Mouse (Mus musculus) neutrophil, adult 65 days (primary cell): ENCODE measurements around the gene Ypel3. TPM values are rescaled to one million over a fixed set of nuclear protein-coding genes. Genes with fewer than 3 reads are reported as not detected.

ENCODE experiments used
- total RNA-seq: library from RNA; stranded (reverse); gene quantifications from 2 replicates; pipeline ENCODE4 v1.2.4, GENCODE M21; 2023

Ypel3 gene
- total RNA-seq: 278 and 300 TPM in 2 replicates

DNA sequence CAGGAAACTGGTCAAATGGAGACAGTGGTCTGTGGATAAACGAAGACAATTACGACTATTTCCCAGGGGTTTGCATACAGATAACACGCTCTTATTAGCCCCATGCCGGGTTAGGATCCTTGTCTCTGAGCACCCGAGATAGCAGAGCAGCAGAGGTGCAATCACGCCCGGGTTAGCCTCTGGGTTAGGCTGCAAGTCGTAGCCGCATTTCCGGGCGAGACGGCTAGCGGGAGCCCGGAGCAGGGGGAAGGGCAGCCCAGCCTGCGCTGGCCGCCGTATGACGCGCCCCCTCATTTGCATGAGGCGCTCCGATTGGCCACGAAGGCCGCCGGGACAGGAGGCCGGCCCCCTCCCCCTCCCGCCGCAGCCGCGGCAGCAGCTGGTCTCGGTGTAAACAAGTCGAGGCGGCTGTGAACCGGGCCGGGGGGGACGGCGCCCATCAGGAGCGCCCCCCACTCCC, at the start of gene Ypel3:
TSS of gene Ypel3 (plus strand) at position 358 of the 460 bp plus-strand sequence.

DNA sequence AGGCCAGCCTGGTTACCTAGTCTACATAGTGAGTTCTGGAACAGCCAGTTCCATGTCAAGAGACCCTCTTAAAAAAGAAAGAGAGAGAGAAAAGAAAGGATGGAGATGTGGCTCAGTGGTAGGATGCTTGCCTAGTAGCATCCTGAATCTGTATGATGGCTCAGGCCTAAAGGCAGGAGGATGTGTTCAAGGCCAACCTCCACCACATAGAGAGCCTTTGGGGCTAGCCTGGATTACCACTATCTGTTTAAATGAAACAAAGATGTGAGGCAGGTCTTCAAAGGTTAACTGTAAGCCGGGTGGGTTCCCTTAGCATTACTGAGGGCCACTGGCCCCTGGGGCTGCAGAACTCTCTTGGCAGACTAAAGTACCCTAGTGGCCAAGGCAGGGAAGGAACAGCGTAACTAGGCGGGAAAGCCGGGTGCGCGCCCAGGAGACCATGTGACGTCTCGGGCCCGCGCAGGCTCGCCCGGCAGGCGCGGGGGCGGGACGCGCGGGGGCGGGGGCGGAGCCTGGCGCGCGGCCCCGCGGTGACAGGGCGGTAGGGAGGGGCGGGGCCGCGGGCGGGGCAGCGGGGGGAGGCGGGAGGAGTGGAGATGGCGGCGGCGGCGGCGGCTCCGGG, 17.6 kb upstream of the Ypel3 start, which contains the start of gene Mapk3:
TSS of gene Mapk3 (plus strand) at position 552 of the 622 bp plus-strand sequence.

DNA sequence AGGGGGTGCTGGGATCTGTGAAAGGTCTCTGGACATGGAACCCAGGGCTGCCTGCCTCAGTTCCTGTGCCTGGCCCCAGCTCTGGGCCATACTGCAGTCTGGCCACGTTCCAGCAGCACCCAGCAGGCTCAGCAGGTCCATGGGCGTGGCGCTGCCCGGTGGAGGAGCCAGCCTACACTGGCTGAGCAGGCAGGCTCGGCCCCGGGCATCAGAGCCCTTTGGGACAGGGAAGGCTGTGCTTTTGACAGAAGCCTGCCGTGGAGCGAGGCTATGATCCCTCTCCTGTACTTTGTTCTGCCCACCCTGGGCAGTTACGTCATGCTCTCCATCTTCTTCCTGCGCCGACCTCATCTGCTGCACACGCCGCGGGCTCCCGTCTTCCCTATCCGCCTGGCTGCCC, 10.6 kb upstream of the Ypel3 start, which contains the start of gene Gdpd3:
TSS of gene Gdpd3 (plus strand) at position 134 of the 400 bp plus-strand sequence.

DNA sequence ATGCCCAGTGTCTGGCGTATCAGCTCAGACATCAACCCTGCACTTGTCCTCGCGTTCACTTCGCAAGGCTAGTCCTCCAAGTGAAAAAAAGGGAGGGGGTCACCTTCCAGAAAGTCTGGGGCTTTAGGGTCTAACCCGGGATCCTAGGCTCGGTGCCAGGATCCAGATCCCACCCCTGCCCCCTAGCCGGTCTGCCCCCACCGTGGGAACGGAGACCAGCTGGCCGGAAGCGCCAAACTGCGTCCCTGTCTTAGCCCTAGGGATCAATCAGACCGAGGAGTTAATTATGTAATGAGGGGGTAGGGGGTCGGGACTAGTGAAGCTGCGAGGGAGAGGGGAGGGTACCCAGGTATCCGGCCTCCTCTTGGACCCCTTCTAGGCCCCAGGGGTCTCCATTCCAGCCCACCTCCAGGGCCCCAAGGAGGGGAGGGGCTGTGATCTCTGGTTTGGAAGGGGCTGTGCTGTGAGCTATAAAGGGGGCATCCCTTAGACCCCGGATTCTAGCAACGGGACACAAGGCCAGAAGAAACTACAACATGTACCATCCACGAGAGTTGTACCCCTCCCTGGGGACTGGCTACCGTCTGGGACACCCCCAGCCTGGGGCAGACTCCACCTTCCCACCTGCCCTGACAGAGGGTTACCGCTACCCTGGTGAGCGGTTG, 4.3 kb downstream of the Ypel3 start, which contains the start of gene Tbx6:
TSS of gene Tbx6 (plus strand) at position 513 of the 665 bp plus-strand sequence.

DNA sequence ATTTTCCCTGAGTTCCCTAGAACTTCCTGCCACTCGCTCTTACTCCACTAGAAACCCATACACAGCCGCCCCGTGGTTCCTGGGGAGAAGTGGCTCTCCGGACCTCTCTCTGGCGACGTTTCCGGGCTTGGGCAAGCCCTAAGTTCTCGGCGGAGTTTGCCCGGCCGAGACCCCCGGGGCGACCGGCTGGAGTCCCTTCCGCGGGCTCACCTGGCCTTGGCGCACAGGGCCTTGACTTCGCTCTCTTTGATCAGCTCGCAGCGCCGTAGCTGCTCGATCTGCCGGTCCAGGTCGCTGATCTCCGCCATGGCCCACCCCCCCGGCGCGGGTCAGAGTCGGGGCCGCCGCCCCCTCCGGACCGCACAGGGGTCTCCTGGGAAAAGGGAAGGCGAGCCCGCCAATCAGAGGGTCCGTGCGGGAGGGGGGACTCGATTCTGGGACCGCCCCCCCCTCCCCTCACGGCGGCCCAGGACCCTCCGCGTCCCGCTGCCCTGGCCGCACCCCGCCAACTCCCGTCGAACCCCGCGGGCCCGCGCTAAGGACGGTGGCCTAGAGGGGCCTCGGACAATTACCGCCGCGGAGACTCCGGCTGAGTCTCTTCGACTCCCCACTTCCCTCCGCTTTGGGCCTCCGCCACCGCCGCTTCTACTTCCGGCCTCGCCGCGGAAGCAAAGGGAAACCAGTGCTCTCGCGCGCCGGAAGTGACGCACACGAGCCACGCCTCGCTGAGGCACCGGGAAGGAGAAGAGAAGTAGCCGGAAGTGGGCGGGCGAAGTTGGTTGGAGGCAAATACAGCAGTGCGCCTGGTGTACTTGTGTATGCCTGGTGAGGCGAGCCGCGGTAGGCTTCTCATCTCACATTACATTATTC, 15.3 kb downstream of the Ypel3 start, which contains the start of gene Ppp4c:
TSS of gene Ppp4c (minus strand) at position 646 of the 870 bp plus-strand sequence.

DNA sequence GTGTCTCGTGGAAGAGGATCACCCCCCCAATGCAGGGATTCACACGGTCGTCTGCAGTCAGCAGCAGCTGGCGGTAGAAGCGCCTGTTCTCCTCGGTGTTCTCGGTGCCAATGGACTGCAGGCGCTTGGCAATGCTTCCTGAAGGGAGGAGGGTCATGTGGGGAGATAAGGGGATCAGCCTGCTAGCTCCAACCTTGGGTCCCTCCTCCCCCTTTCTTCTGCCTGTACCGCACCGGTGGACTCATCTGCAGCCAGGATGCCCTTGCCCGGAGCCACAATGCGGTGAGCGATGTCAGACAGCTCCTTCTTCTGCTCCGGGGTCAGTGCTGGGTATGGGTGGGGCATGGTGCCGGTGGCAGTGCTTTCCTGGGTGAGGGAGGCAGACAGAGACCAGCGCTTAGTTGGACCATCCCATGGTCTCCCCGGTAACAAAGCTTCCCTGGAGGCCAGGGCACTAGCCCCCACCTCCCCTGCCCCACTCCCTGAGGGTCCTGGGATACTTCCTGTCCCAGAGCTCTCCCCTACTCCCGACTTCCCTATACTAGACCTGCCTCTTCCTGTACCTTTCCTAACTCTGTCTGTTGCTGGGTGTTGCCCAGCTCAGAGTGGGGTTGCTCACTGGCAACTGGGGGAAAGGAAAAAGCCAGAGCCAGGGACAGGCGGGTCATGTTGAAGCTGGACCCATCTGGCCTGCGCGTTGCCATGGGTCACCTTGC, 20.8 kb downstream of the Ypel3 start, which contains the start of gene Fam57b:
TSS of gene Fam57b (plus strand) at position 258 of the 716 bp plus-strand sequence.

Other genes with a start within 250 kb of the Ypel3 start
- gene Eif3c, start 210.5 kb upstream of the Ypel3 start, total RNA-seq: 70.7 and 76.0 TPM in 2 replicates
- 179 and 277 TPM in 2 replicates for gene Apobr, start 192.0 kb upstream of the Ypel3 start, total RNA-seq
- 387 and 438 TPM in 2 replicates for gene Cln3, start 191.1 kb upstream of the Ypel3 start, total RNA-seq
- 1.7 and 4.0 TPM in 2 replicates for gene Il27, start 182.0 kb upstream of the Ypel3 start, total RNA-seq
- 7.5 and 8.5 TPM in 2 replicates for gene Nupr1, start 146.1 kb upstream of the Ypel3 start, total RNA-seq
- 11.2 and 16.0 TPM in 2 replicates for gene Sgf29, start 127.6 kb upstream of the Ypel3 start, total RNA-seq
- gene Sult1a1, start 100.5 kb upstream of the Ypel3 start, total RNA-seq: 1.1 TPM in 1 of 2 replicates, not detected in the other
- gene Bola2, start 81.6 kb upstream of the Ypel3 start, total RNA-seq: 41.8 and 49.9 TPM in 2 replicates
- gene Slx1b, start 81.2 kb upstream of the Ypel3 start, total RNA-seq: 5.1 and 6.8 TPM in 2 replicates
- gene Coro1a, start 69.2 kb upstream of the Ypel3 start, total RNA-seq: 1,908 and 2,111 TPM in 2 replicates
- gene Mapk3, start 17.4 kb upstream of the Ypel3 start, total RNA-seq: 255 and 261 TPM in 2 replicates
- 17.6 and 21.9 TPM in 2 replicates for gene Gdpd3, start 10.6 kb upstream of the Ypel3 start, total RNA-seq
- gene Tbx6, start 4.5 kb downstream of the Ypel3 start, total RNA-seq: 4.3 and 4.4 TPM in 2 replicates
- 231 and 266 TPM in 2 replicates for gene Ppp4c, start 15.5 kb downstream of the Ypel3 start, total RNA-seq
- gene Fam57b, start 20.7 kb downstream of the Ypel3 start, total RNA-seq: not detected in 2 replicates
- not detected in 2 replicates for gene 4930451I11Rik, start 54.7 kb downstream of the Ypel3 start, total RNA-seq
- gene Doc2a, start 70.5 kb downstream of the Ypel3 start, total RNA-seq: not detected in 2 replicates
- gene Hirip3, start 85.0 kb downstream of the Ypel3 start, total RNA-seq: 37.5 and 38.0 TPM in 2 replicates
- gene Ino80e, start 85.4 kb downstream of the Ypel3 start, total RNA-seq: 41.4 and 42.2 TPM in 2 replicates
- 50.7 and 59.9 TPM in 2 replicates for gene Taok2, start 107.7 kb downstream of the Ypel3 start, total RNA-seq
- 38.9 and 40.1 TPM in 2 replicates for gene Tmem219, start 146.0 kb downstream of the Ypel3 start, total RNA-seq
- 17.4 and 23.2 TPM in 2 replicates for gene Kctd13, start 151.9 kb downstream of the Ypel3 start, total RNA-seq
- gene Asphd1, start 172.6 kb downstream of the Ypel3 start, total RNA-seq: not detected in 2 replicates
- 1.9 and 3.1 TPM in 2 replicates for gene Sez6l2, start 173.6 kb downstream of the Ypel3 start, total RNA-seq
- 56.2 and 56.5 TPM in 2 replicates for gene Cdipt, start 199.0 kb downstream of the Ypel3 start, total RNA-seq
- gene Cdiptos, start 199.1 kb downstream of the Ypel3 start, total RNA-seq: 0.95 and 1.3 TPM in 2 replicates
- 49.1 and 58.0 TPM in 2 replicates for gene Mvp, start 237.7 kb downstream of the Ypel3 start, total RNA-seq
- not detected in 2 replicates for gene Pagr1b, start 239.5 kb downstream of the Ypel3 start, total RNA-seq
- 1.5 and 35.7 TPM in 2 replicates for gene Pagr1a, start 240.4 kb downstream of the Ypel3 start, total RNA-seq
- 26.0 TPM in 1 of 2 replicates, not detected in the other for gene Gm42742, start 244.1 kb downstream of the Ypel3 start, total RNA-seq
- gene Prrt2, start 244.3 kb downstream of the Ypel3 start, total RNA-seq: 0.79 TPM in 1 of 2 replicates, not detected in the other